Mouse (Mus musculus): Measurements from ENCODE around the gene Ppp2r5a.

- TF ChIP-seq CTCF (IDR thresholded peaks at IDR 0.05; ENCODE audit: low read depth), result no peak
- TF ChIP-seq EP300 (IDR thresholded peaks at IDR 0.05; ENCODE audit: low read depth), result no peak
Measured at GRCm38 (mm10) chr1:191417111-191417510, 14.0 kb upstream of the Ppp2r5a start.
